Mouse (Mus musculus): ENCODE results near the gene Vmn1r130. TPM values are rescaled to one million over a fixed set of nuclear protein-coding genes. Genes with fewer than 3 reads are reported as not detected.
"Not testable (repeated sequence)": the region's sequence is repeated elsewhere in the genome, so short reads cannot be mapped to it uniquely, and the experiment has no call there.

The Vmn1r130 gene
- total RNA-seq (2021): not detected
- long read RNA-seq, experiment 1: 0 reads
- long read RNA-seq, experiment 2: 0 reads

DNA sequence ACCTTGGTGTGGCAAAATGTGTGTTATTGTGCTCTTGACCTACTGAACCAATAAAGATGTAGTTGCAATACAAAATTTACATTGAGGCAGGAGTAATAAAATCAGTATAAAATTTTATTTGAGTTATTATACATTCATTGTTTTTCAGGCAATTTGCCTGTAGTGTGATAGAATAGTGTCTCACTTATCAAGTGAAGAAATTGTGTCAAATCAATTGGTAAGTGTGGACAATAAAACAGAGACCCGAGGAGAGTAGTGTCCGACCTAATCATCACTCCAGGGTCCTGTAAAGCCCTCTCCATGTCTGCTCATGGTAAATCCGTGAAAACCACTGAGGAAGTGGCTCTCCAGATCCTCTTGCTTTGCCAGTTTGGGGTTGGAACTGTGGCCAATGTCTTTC lies at the start of gene Vmn1r130:
TSS of gene Vmn1r130 (plus strand) at position 301 of the 400 bp plus-strand sequence.
- not testable (repeated sequence) for DNase-seq

- not testable (repeated sequence) for DNase-seq
Measured at GRCm38 (mm10) chr7:21545990-21546389, 34.4 kb downstream of the Vmn1r130 start, which contains the start of gene Vmn1r131. Gene Vmn1r131, minus strand, starts transcription at chr7:21546090.

Other genes with a start within 250 kb of the Vmn1r130 start
- gene Vmn1r125, start 239.6 kb upstream of the Vmn1r130 start, total RNA-seq (2021): not detected
- not detected for gene Vmn1r126, start 210.3 kb upstream of the Vmn1r130 start, total RNA-seq (2021)
- gene Vmn1r127, start 191.9 kb upstream of the Vmn1r130 start, total RNA-seq (2021): not detected
- gene Vmn1r128, start 162.4 kb upstream of the Vmn1r130 start, total RNA-seq (2021): not detected
- gene Vmn1r129, start 150.5 kb upstream of the Vmn1r130 start, total RNA-seq (2021): not detected
- gene Gm6882, start 79.0 kb upstream of the Vmn1r130 start, total RNA-seq (2021): not detected
- gene Vmn1r131, start 34.3 kb downstream of the Vmn1r130 start, total RNA-seq (2021): not detected
- gene Vmn1r132, start 102.3 kb downstream of the Vmn1r130 start, total RNA-seq (2021): not detected
- not detected for gene Gm4175, start 249.7 kb downstream of the Vmn1r130 start, total RNA-seq (2021)

Measured in heart, adult 18-20 months (tissue).